Mouse (Mus musculus): ENCODE measurements around the gene Tiam1.

The Tiam1 gene

DNA sequence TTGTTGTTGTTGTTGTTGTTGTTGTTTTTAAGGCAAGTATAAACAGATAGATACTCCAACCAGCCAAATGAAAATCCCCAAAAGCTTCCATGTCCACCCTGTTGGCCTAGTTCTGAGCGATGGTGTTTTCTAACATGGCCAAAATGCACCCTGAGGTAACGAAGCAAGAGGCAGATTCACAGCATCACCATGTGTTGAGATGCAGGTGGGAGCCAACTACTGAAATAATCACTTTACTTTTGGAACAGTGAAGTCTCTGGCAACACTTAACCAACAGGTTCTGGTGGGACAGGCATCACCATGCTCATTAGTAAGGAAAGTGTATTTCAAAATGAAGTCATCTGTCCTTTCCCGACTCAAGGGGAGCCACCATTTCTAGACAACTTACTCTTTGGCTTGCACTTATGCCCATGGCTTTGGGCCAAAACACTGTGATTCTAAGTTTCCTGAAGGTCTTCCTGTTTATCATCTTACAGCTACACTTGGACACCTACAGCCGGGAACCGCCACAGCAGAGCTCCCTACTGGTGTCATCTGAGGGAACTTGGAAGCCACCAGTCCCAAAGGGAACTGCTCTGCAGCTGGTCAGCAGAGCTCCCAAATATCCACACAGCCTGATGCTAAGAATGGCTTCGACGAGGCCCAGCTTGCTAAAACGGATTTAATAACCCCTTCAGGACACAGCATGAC lies 230.7 kb downstream of the Tiam1 start:
- 58% methylated on average over 8 of the region's 8 CpGs for WGBS

- WGBS: 25% methylated on average over 26 of the region's 26 CpGs
Measured at GRCm38 (mm10) chr16:89909393-89910068, 234.0 kb downstream of the Tiam1 start.

GRCm38 (mm10) chr16:89907651-89908050 lies 235.9 kb downstream of the Tiam1 start:
- 43% methylated on average over 9 of the region's 9 CpGs for WGBS

- 66% methylated on average over 7 of the region's 7 CpGs for WGBS
Measured at GRCm38 (mm10) chr16:89906909-89907308, 236.7 kb downstream of the Tiam1 start.

DNA sequence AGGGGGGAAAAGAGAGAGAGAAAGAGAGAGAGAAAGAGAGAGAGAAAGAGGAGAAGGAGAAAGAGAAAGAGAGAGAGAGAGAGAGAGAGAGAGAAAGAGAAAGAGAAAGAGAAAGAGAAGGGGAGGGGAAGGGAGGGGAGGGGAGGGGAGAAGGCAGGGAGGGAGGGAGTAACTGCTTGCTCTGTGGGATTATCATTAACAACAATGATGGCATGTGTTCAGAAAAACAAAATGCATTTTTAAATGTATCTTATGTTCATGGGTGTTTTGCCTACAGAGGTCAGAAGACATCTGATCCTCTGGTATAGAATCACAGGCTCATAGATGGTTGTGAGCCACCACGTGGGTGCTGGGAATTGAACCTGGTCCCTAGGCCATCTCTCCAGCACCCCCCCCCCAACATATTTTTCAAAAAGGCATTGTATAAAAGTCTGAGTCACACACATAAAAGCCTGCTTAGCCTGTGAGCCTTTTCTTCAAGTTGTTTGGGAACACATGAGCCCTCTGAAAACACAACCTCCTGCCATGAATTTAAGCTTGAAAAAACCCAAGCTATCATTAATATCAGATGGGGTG lies 237.8 kb downstream of the Tiam1 start:
- WGBS: 88% methylated on average over 1 of the region's 1 CpGs

- 93% methylated on average over 12 of the region's 12 CpGs for WGBS
Measured at GRCm38 (mm10) chr16:89904121-89904520, 239.4 kb downstream of the Tiam1 start.

- 94% methylated on average over 12 of the region's 12 CpGs for WGBS
Measured at GRCm38 (mm10) chr16:89902578-89903304, 240.8 kb downstream of the Tiam1 start.

DNA sequence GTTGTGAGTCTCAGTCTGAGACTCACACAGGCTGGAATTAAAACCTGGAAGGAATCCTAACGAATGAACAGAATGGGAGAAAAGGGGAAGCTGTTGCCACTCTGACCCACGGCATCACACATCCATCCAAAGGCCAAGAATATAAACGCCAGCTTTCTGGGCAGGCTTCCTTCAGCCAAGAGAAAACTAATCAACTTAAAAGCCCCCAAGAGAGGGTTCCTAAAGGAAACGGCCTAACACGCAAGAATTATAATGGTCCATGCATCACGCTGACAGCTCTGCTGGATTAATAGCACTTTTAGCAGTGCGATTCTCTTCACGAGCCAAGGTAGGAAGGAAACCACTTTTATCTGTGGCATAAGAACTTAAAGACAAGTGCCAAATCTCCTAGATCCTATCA lies 242.9 kb downstream of the Tiam1 start:
- WGBS: 67% methylated on average over 8 of the region's 8 CpGs

DNA sequence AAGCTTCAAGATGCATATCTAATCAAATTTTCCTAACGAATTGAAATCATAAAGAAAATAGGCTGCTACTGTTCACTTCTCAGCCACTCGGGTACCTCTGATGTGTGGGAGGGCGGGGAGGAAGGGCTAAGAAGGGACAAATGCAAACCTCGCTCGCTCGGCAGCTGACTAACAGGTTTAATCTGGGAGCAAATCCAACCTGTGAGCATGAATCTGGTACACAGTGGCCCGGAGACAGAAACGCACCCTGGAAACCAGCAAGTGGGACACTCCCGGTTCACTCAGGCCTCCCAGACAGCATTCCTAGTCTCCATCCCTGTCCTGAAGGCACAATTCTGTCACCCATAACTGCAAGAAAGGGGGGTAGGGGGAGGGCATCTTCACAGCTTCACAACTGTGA lies 244.4 kb downstream of the Tiam1 start:
- 37% methylated on average over 9 of the region's 9 CpGs for WGBS

- WGBS: 54% methylated on average over 14 of the region's 14 CpGs
Measured at GRCm38 (mm10) chr16:89898299-89898625, 245.3 kb downstream of the Tiam1 start.

DNA sequence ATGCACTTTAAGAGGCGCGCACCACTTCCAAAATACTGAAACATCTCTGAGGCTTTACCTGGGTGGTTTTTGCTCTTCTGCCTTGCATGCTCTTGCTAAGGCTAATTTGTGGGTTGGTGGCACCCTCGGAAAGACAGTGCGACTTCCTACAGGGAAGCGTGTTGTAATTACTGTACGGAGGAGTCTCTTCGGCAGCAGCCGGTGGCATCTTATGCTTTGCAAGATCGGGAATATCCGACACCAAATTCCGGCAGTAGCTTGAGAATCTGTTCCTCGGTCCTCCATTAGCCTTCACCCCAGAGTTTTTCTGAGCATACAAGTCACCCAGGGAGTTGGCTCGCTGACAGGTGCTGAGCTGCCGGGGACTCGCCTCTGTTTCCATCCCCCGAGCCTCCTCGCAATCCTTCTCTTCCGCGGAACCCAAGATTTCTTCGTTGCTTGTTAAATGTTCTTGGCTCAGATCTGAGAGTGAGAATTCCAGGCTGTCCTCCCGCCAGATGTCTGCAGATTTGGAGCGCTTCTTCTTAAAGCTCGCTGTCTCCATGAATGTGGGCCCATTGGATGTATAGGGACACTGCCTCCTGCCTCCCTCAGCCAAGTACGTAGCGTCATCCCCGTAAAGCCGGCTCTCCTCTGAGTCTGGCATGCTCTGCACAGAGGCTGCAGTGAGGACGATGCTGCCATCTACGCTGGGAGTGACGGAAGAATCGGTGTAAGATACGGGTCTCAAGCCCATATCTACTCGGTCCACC lies 245.8 kb downstream of the Tiam1 start:
- 41% methylated on average over 33 of the region's 33 CpGs for WGBS

GRCm38 (mm10) chr16:89896885-89897546 lies 246.6 kb downstream of the Tiam1 start:
- 40% methylated on average over 20 of the region's 20 CpGs for WGBS

DNA sequence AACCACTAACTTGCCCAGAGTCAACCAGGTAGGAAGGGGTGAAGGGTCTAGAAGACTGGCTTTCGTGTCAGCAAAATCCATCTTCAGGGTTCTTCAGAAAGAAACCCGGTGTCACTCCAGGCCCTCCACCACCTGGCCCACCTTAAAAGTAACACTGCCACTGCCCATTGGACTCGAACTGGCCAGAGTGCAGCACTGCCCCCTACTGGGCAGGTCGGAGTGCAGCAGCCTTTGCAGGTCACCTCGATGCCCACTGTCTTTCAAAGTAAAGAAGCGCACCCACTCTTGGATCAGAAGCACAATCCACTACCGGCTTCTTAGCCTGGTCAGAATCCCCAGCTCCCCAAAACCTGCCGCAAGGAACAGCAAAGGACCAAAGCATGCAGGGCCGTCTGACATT lies 247.2 kb downstream of the Tiam1 start:
- 65% methylated on average over 9 of the region's 9 CpGs for WGBS

DNA sequence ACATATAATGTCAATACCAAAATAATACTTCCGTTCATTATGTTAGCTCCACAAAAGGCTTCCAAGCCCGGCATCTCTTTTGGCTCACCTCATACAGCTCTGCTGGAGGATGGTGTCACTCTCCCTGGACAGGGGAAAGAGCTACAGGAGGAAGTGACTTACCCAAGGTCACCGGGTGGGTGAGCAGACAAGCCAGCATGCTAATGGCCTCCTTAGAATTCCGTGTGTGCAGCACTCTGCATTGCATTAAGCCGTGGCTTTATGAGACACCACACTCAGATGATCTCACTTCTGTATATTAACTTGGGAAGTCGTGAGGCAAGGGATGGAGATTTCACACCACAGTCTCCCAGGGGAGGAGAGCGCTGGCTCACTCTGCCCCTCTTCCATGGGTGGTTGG lies 248.3 kb downstream of the Tiam1 start:
- WGBS: 52% methylated on average over 7 of the region's 7 CpGs

- 56% methylated on average over 8 of the region's 8 CpGs for WGBS
Measured at GRCm38 (mm10) chr16:89894816-89895215, 248.8 kb downstream of the Tiam1 start.

GRCm38 (mm10) chr16:89890515-89891189 lies 252.9 kb downstream of the Tiam1 start:
- 38% methylated on average over 17 of the region's 17 CpGs for WGBS

- 34% methylated on average over 10 of the region's 10 CpGs for WGBS
Measured at GRCm38 (mm10) chr16:89889890-89890462, 253.6 kb downstream of the Tiam1 start.

DNA sequence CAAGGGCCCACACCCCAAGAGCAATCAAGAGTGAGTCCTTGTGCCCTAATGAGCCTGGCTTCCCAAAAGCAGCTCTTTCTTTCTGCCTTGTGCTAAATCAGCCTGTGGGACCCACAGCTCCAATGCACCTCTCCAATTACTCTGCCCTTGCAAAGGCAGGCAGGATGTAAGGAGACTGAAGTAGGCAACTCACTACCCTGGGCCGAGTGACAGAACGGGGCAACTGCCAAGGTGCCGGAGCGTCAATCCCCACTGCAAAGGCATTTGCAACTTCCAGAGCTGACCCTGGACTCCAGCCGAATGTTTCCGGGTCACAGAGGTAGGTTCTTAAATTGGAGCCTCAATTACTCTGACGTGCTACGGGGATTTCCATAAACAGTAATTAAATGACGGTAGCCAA lies 257.9 kb downstream of the Tiam1 start:
- 75% methylated on average over 9 of the region's 9 CpGs for WGBS

DNA sequence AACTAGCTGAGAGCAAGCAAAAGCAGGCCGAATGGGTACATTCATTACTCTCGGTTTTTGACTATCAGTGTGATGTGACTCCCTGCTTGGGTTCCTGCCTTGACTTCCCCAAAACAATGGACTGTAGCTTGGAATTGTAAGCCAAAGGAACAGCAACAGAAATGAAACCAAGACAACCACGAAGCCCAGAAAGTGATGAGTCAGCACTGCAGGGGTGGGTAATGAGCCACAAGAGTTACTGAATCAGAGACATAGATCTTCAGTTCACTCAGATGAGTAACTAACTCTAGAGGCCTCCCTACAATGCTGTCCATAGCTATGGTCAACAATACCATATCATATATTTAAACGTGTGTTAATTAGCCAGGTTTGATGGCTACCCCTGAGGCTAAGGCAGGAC lies 259.7 kb downstream of the Tiam1 start:
- 89% methylated on average over 4 of the region's 4 CpGs for WGBS

- 88% methylated on average over 14 of the region's 14 CpGs for WGBS
Measured at GRCm38 (mm10) chr16:89882477-89883234, 260.9 kb downstream of the Tiam1 start.

Measured in cerebral cortex, adult 2 months (tissue).